In genomic region chr4:149163196-149163595, GRCm38 (mm10) we compare ENCODE assay signal across 1 mouse cellular context.
TF ChIP-seq lines count a peak whose summit lies in the region.

No protein-coding gene starts in this region.

TF ChIP-seq in MEL, 35 proteins besides CTCF, POLR2A, EP300 and RAD21 (continued from another document):
- TF ChIP-seq USF2 (IDR thresholded peaks at IDR 0.05; ENCODE audit: borderline replicate concordance in 1 of 2, insufficient read depth in 1 of 2, low read depth in 1 of 2, low read length in 2 of 2), result no peak
- no peak for TF ChIP-seq ELF1 (IDR thresholded peaks at IDR 0.05; ENCODE audit: low read depth, low read length)
- no peak for TF ChIP-seq ZMIZ1 (IDR thresholded peaks at IDR 0.05; ENCODE audit: low read depth, low read length)
- no peak for TF ChIP-seq TAL1 (IDR thresholded peaks at IDR 0.05; ENCODE audit: low read length)
- no peak for TF ChIP-seq KAT2A (conservative IDR thresholded peaks at IDR 0.05; ENCODE audit: low read depth, low read length)
- TF ChIP-seq HCFC1 (IDR thresholded peaks at IDR 0.05; ENCODE audit: low read depth, low read length), result no peak
- TF ChIP-seq SMC3 (IDR thresholded peaks at IDR 0.05; ENCODE audit: low read depth, low read length), result no peak
- no peak for TF ChIP-seq JUND (IDR thresholded peaks at IDR 0.05; ENCODE audit: low read depth, low read length)
